Mouse (Mus musculus): Measurements from ENCODE around the gene Rac1.
"Not testable (repeated sequence)": the region's sequence is repeated elsewhere in the genome, so short reads cannot be mapped to it uniquely, and the experiment has no call there.

- not testable (repeated sequence) for TF ChIP-seq CTCF (IDR thresholded peaks at IDR 0.05; ENCODE audit: extremely low read depth, insufficient read length, insufficient replicate concordance, low read depth, low read length); POLR2A (IDR thresholded peaks at IDR 0.05; ENCODE audit: low read depth, low read length)
Observed at GRCm38 (mm10) chr5:143548922-143549321, 21.1 kb upstream of the Rac1 start.

Data from small intestine, adult 2 months (tissue).